Mouse (Mus musculus): ENCODE measurements at regions not wholly inside any gene's neighbourhood (a gene's known extent, or its start where the extent isn't known, plus 50 kb on each side); places are given as distances from the start of the nearest gene placed in this dataset.

GRCm38 (mm10) chr13:110450526-110450925 lies 55.7 kb downstream of the Plk2 start:
- 55% methylated on average over 1 of the region's 1 CpGs for WGBS
- H3K27me3 ChIP-seq = no peaks in the 10 kb centered on the region
- no peak overlapping the region for H3K27ac ChIP-seq
- no peak overlapping the region for H3K4me2 ChIP-seq
- no peak overlapping the region for H3K9ac ChIP-seq
- H3K36me3 ChIP-seq = no peaks in the 10 kb centered on the region
- no peak for ATAC-seq (replicated peaks; ENCODE audit: insufficient number of reproducible peaks, insufficient read depth, low FRiP score, low read depth)
- no peaks in the 10 kb centered on the region for H3K4me1 ChIP-seq (replicated peaks)
- no peak overlapping the region for H3K4me3 ChIP-seq
- H3K9me3 ChIP-seq (replicated peaks) = no peaks in the 10 kb centered on the region

GRCm38 (mm10) chr13:110452009-110452525 lies 57.2 kb downstream of the Plk2 start:
- 74% methylated on average over 6 of the region's 6 CpGs for WGBS
- H3K9ac ChIP-seq = no peak overlapping the region
- no peak overlapping the region for H3K27ac ChIP-seq
- no peaks in the 10 kb centered on the region for H3K4me1 ChIP-seq (replicated peaks)
- ATAC-seq (replicated peaks; ENCODE audit: insufficient number of reproducible peaks, insufficient read depth, low FRiP score, low read depth) = no peak
- H3K27me3 ChIP-seq = no peaks in the 10 kb centered on the region
- no peaks in the 10 kb centered on the region for H3K9me3 ChIP-seq (replicated peaks)
- H3K36me3 ChIP-seq = no peaks in the 10 kb centered on the region
- no peak overlapping the region for H3K4me2 ChIP-seq
- H3K4me3 ChIP-seq = no peak overlapping the region

- no peaks in the 10 kb centered on the region for H3K36me3 ChIP-seq
- no peaks in the 10 kb centered on the region for H3K9me3 ChIP-seq (replicated peaks)
- H3K9ac ChIP-seq = no peak overlapping the region
- H3K4me2 ChIP-seq = no peak overlapping the region
- no peak overlapping the region for H3K27ac ChIP-seq
- H3K27me3 ChIP-seq = no peaks in the 10 kb centered on the region
- WGBS = 77% methylated on average over 4 of the region's 4 CpGs
- no peak overlapping the region for H3K4me3 ChIP-seq
- ATAC-seq (replicated peaks; ENCODE audit: insufficient number of reproducible peaks, insufficient read depth, low FRiP score, low read depth) = no peak
- peaks cover 7% of the 10 kb centered on the region; the same call in 1 of the 2 replicates for H3K4me1 ChIP-seq (replicated peaks)
These were observed 60.2 kb downstream of the Plk2 start for GRCm38 (mm10) chr13:110455085-110455484.

- no peaks in the 10 kb centered on the region for H3K9me3 ChIP-seq (replicated peaks)
- H3K9ac ChIP-seq = no peak overlapping the region
- no peak overlapping the region for H3K27ac ChIP-seq
- ATAC-seq (replicated peaks; ENCODE audit: insufficient number of reproducible peaks, insufficient read depth, low FRiP score, low read depth) = no peak
- WGBS = 79% methylated on average over 5 of the region's 5 CpGs
- no peaks in the 10 kb centered on the region for H3K27me3 ChIP-seq
- no peak overlapping the region for H3K4me3 ChIP-seq
- H3K4me2 ChIP-seq = no peak overlapping the region
- no peaks in the 10 kb centered on the region for H3K36me3 ChIP-seq
- peaks cover 7% of the 10 kb centered on the region; the same call in 1 of the 2 replicates for H3K4me1 ChIP-seq (replicated peaks)
These were observed 60.8 kb downstream of the Plk2 start for GRCm38 (mm10) chr13:110455569-110456196.

GRCm38 (mm10) chr13:110458701-110459100 lies 63.9 kb downstream of the Plk2 start:
- H3K4me3 ChIP-seq = no peak overlapping the region
- no peaks in the 10 kb centered on the region for H3K9me3 ChIP-seq (replicated peaks)
- 28% methylated on average over 4 of the region's 4 CpGs for WGBS
- no peak overlapping the region for H3K9ac ChIP-seq
- H3K27ac ChIP-seq = no peak overlapping the region
- no peak overlapping the region for H3K4me2 ChIP-seq
- H3K36me3 ChIP-seq = no peaks in the 10 kb centered on the region
- no peaks in the 10 kb centered on the region for H3K27me3 ChIP-seq
- peaks cover 16% of the 10 kb centered on the region for H3K4me1 ChIP-seq (replicated peaks)
- ATAC-seq (replicated peaks; ENCODE audit: insufficient number of reproducible peaks, insufficient read depth, low FRiP score, low read depth) = no peak

- no peaks in the 10 kb centered on the region for H3K27me3 ChIP-seq
- H3K9me3 ChIP-seq (replicated peaks) = no peaks in the 10 kb centered on the region
- no peak overlapping the region for H3K9ac ChIP-seq
- H3K36me3 ChIP-seq = no peaks in the 10 kb centered on the region
- no peak overlapping the region for H3K27ac ChIP-seq
- WGBS = 51% methylated on average over 13 of the region's 13 CpGs
- no peak overlapping the region for H3K4me3 ChIP-seq
- no peak for ATAC-seq (replicated peaks; ENCODE audit: insufficient number of reproducible peaks, insufficient read depth, low FRiP score, low read depth)
- peaks cover 16% of the 10 kb centered on the region for H3K4me1 ChIP-seq (replicated peaks)
- no peak overlapping the region for H3K4me2 ChIP-seq
These were observed 66.7 kb downstream of the Plk2 start for GRCm38 (mm10) chr13:110461581-110461980.

GRCm38 (mm10) chr13:110471526-110471925 lies 76.7 kb downstream of the Plk2 start:
- no peak overlapping the region for H3K9ac ChIP-seq
- H3K36me3 ChIP-seq = no peaks in the 10 kb centered on the region
- no peak for ATAC-seq (replicated peaks; ENCODE audit: insufficient number of reproducible peaks, insufficient read depth, low FRiP score, low read depth)
- H3K4me1 ChIP-seq (replicated peaks) = peaks cover 3% of the 10 kb centered on the region; the same call in 1 of the 2 replicates
- WGBS = 42% methylated on average over 4 of the region's 4 CpGs
- no peak overlapping the region for H3K27ac ChIP-seq
- no peak overlapping the region for H3K4me2 ChIP-seq
- no peaks in the 10 kb centered on the region for H3K9me3 ChIP-seq (replicated peaks)
- no peak overlapping the region for H3K4me3 ChIP-seq
- no peaks in the 10 kb centered on the region for H3K27me3 ChIP-seq

- 85% methylated on average over 5 of the region's 5 CpGs for WGBS
- ATAC-seq (replicated peaks; ENCODE audit: insufficient number of reproducible peaks, insufficient read depth, low FRiP score, low read depth) = no peak
- no peaks in the 10 kb centered on the region for H3K9me3 ChIP-seq (replicated peaks)
These were observed 82.9 kb downstream of the Plk2 start for GRCm38 (mm10) chr13:110477709-110478108.

GRCm38 (mm10) chr13:110484358-110484940 lies 89.6 kb downstream of the Plk2 start:
- 85% methylated on average over 5 of the region's 6 CpGs for WGBS
- no peak for ATAC-seq (replicated peaks; ENCODE audit: insufficient number of reproducible peaks, insufficient read depth, low FRiP score, low read depth)
- Histone ChIP-seq H3K36me3 (no peaks in the 10 kb centered on the region), H3K4me1 (replicated peaks) (no peaks in the 10 kb centered on the region), H3K4me3 (no peak overlapping the region), H3K27ac (no peak overlapping the region), H3K9me3 (replicated peaks) (no peaks in the 10 kb centered on the region), H3K4me2 (no peak overlapping the region), H3K9ac (no peak overlapping the region), H3K27me3 (no peaks in the 10 kb centered on the region)

More at GRCm38 (mm10) chr13:110477709-110478108, 82.9 kb downstream of the Plk2 start:
- Histone ChIP-seq H3K27ac (no peak overlapping the region), H3K4me2 (no peak overlapping the region), H3K4me3 (no peak overlapping the region), H3K27me3 (no peaks in the 10 kb centered on the region), H3K36me3 (no peaks in the 10 kb centered on the region), H3K9ac (no peak overlapping the region), H3K4me1 (replicated peaks) (peaks cover 2% of the 10 kb centered on the region; the same call in 1 of the 2 replicates)

GRCm38 (mm10) chr13:110485515-110485914 lies 90.7 kb downstream of the Plk2 start:
- Histone ChIP-seq H3K4me1 (replicated peaks) (no peaks in the 10 kb centered on the region), H3K9me3 (replicated peaks) (no peaks in the 10 kb centered on the region), H3K9ac (no peak overlapping the region), H3K27ac (no peak overlapping the region), H3K4me3 (no peak overlapping the region), H3K27me3 (no peaks in the 10 kb centered on the region), H3K4me2 (no peak overlapping the region), H3K36me3 (no peaks in the 10 kb centered on the region)
- WGBS = 94% methylated on average over 1 of the region's 1 CpGs
- no peak for ATAC-seq (replicated peaks; ENCODE audit: insufficient number of reproducible peaks, insufficient read depth, low FRiP score, low read depth)

GRCm38 (mm10) chr13:110490166-110490565 lies 95.3 kb downstream of the Plk2 start:
- peaks cover 7% of the 10 kb centered on the region; the same call in 1 of the 2 replicates for H3K4me1 ChIP-seq (replicated peaks)
- WGBS = 84% methylated on average over 2 of the region's 2 CpGs
- no peak for ATAC-seq (replicated peaks; ENCODE audit: insufficient number of reproducible peaks, insufficient read depth, low FRiP score, low read depth)

More at GRCm38 (mm10) chr13:110490166-110490565, 95.3 kb downstream of the Plk2 start:
- no peak overlapping the region for H3K27ac ChIP-seq
- H3K4me2 ChIP-seq = no peak overlapping the region
- no peaks in the 10 kb centered on the region for H3K9me3 ChIP-seq (replicated peaks)
- no peak overlapping the region for H3K9ac ChIP-seq
- H3K27me3 ChIP-seq = no peaks in the 10 kb centered on the region
- no peak overlapping the region for H3K4me3 ChIP-seq
- H3K36me3 ChIP-seq = no peaks in the 10 kb centered on the region
